Mouse (Mus musculus) liver, postnatal 0 days (tissue): ENCODE measurements around the gene Gm6871. TPM values are rescaled to one million over a fixed set of nuclear protein-coding genes. Genes with fewer than 3 reads are reported as not detected.
"Not testable (repeated sequence)": the region's sequence is repeated elsewhere in the genome, so short reads cannot be mapped to it uniquely, and the experiment has no call there.

Experiments used
- ATAC-seq: fragments of 200-750 bp; cut with Nextera tagmentation; 2 replicates; pipeline ENCODE4 v1.8.0; 2017; ENCODE audit warnings: mild to moderate bottlenecking, moderate library complexity
- DNase-seq: peaks from one replicate; pipeline ENCODE4 v3.0.0-alpha.2; 2016
- H3K27ac ChIP-seq: fragments of 300-500 bp; sonication (generic); 2 replicates; pipeline ENCODE4 v1.5.1; 2014; ENCODE audit warnings: antibody characterized with exemption, moderate library complexity, mild to moderate bottlenecking, low read depth
- H3K27me3 ChIP-seq: fragments of 300-500 bp; sonication (generic); 2 replicates; pipeline ENCODE4 v1.6.1; 2014; ENCODE audit warnings: low read length, control low read depth, mixed read lengths; ENCODE audit not compliant: insufficient read depth
- H3K36me3 ChIP-seq: fragments of 300-500 bp; sonication (generic); replicated peaks from 2 replicates; pipeline ENCODE4 v1.6.1; 2014; ENCODE audit warnings: mild to moderate bottlenecking, control low read depth, low read length, moderate library complexity, mixed read lengths; ENCODE audit not compliant: insufficient read depth
- H3K4me1 ChIP-seq: fragments of 300-500 bp; sonication (generic); 2 replicates; pipeline ENCODE4 v1.6.1; 2014; ENCODE audit warnings: antibody characterized with exemption, mild to moderate bottlenecking, control low read depth; ENCODE audit not compliant: insufficient read depth
- H3K4me2 ChIP-seq: fragments of 300-500 bp; sonication (generic); 2 replicates; pipeline ENCODE4 v1.6.1; 2014; ENCODE audit warnings: low read depth, mild to moderate bottlenecking, low read length, moderate library complexity, mixed read lengths
- H3K4me3 ChIP-seq: fragments of 300-500 bp; sonication (generic); 2 replicates; pipeline ENCODE4 v1.5.1; 2014; ENCODE audit warnings: low read depth, low read length
- H3K9ac ChIP-seq: fragments of 300-500 bp; sonication (generic); replicated peaks from 2 replicates; pipeline ENCODE4 v1.6.1; 2014; ENCODE audit warnings: mild to moderate bottlenecking, moderate library complexity
- H3K9me3 ChIP-seq: fragments of 300-500 bp; sonication (generic); 2 replicates; pipeline ENCODE4 v1.6.1; 2016; ENCODE audit warnings: mild to moderate bottlenecking, control low read depth, low read length, mixed read lengths
- CTCF ChIP-seq: sonication (generic); IDR thresholded peaks from 2 replicates; pipeline ENCODE4 v1.5.1; 2016; ENCODE audit warnings: antibody characterized with exemption, low read depth
- EP300 ChIP-seq: IDR thresholded peaks from 2 replicates; pipeline ENCODE4 v1.6.1; 2016; ENCODE audit warnings: antibody characterized with exemption, low read depth, mild to moderate bottlenecking
- WGBS: fragments of 180-500 bp; shearing (Covaris S2); extraction: QIAGEN DNeasy Blood & Tissue Kit; methylation state at CpG from one replicate; pipeline ENCODE4 v1.1.7; 2014; ENCODE audit not compliant: insufficient replicate concordance; 5-methylcytosine and 5-hydroxymethylcytosine counted together
- polyA plus RNA-seq: library from polyadenylated mRNA; unstranded; fragments of >200 nt; fragmentation: Nextera tagmentation; extraction: Ambion mirVana; gene quantifications from 2 replicates; pipeline ENCODE4 v1.2.1, GENCODE M21; 2015

The Gm6871 gene
- polyA plus RNA-seq, 1 experiment from 2014 or later = not detected

- H3K27me3 ChIP-seq = no peaks in the 10 kb centered on the region
- no peak for TF ChIP-seq EP300
- TF ChIP-seq CTCF = peak; percentile 56
- peak overlapping the region; percentile 58 for H3K9ac ChIP-seq
- peak overlapping the region; percentile 96 for H3K4me2 ChIP-seq
- 0 out of 2 replicates have a peak, but pooled peaks cover 3% of the 10 kb centered on the region for H3K4me1 ChIP-seq
- H3K36me3 ChIP-seq = no peaks in the 10 kb centered on the region
- H3K9me3 ChIP-seq = no peaks in the 10 kb centered on the region
- 0 out of 2 replicates have a peak overlapping the region, but pooled peaks have one; percentile 81 for H3K27ac ChIP-seq
- WGBS = 13% methylated on average over 22 of the region's 22 CpGs
- H3K4me3 ChIP-seq = peak overlapping the region; percentile 67
- ATAC-seq (peak; percentile 16; the same call in 1 of the 2 replicates), DNase-seq (peak; percentile 32)
Observed at GRCm38 (mm10) chr7:41500151-41500934, 73.1 kb downstream of the Gm6871 start.

- peak within 1 kb of the TSS; percentile 96 for H3K4me2 ChIP-seq
- DNase-seq (peak; percentile 87), ATAC-seq (peak; percentile 99)
- H3K9ac ChIP-seq = peak within 1 kb of the TSS; percentile 58
- H3K36me3 ChIP-seq = no peaks in the 10 kb centered on the region
- H3K9me3 ChIP-seq = no peaks in the 10 kb centered on the region
- H3K27ac ChIP-seq = peak within 1 kb of the TSS; percentile 81
- H3K27me3 ChIP-seq = no peaks in the 10 kb centered on the region
- WGBS = 0% methylated on average over 18 of the region's 18 CpGs
- TF ChIP-seq CTCF (no peak), EP300 (no peak)
- 0 out of 2 replicates have a peak, but pooled peaks cover 3% of the 10 kb centered on the region for H3K4me1 ChIP-seq
- peak within 1 kb of the TSS; percentile 67 for H3K4me3 ChIP-seq
Observed at GRCm38 (mm10) chr7:41499389-41500049, 73.9 kb downstream of the Gm6871 start, which contains the start of the genes Gm20449 and AW146154. Gm20449 (minus strand) TSS chr7:41499417. AW146154 (minus strand) TSS chr7:41499890.

GRCm38 (mm10) chr7:41499018-41499388 lies 74.5 kb downstream of the Gm6871 start:
- ATAC-seq, H3K9me3 ChIP-seq, DNase-seq, H3K4me1 ChIP-seq, H3K36me3 ChIP-seq, H3K27me3 ChIP-seq: not testable (repeated sequence)
- H3K4me2 ChIP-seq = peak overlapping the region; percentile 96
- peak overlapping the region; percentile 67 for H3K4me3 ChIP-seq
- H3K27ac ChIP-seq = peak overlapping the region; percentile 81
- H3K9ac ChIP-seq = peak overlapping the region; percentile 58
- WGBS = under 1% methylated on average over 6 of the region's 6 CpGs

DNA sequence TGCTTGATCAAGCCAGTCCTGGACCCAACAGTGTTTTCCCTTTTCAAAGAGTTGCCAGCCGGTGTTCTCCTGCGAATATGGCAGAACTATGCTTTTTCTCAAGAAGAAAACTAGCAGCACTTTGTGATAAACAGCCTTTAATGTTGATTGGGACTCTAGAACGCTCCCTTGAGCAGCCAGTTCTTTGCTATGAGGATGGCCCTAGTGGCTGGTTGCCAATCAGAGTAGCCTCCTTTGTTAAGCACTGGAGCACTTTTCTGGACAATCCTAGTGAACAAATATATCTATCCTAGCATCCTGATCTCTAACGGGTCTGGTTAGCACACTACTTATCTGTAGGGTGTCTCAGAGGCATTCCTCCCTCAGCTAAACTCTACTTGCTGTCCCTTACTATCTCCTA lies 75.0 kb downstream of the Gm6871 start:
- H3K27me3 ChIP-seq, H3K4me1 ChIP-seq, DNase-seq, ATAC-seq, H3K36me3 ChIP-seq, H3K9me3 ChIP-seq: not testable (repeated sequence)
- peak overlapping the region; percentile 81; the same call in 1 of the 2 replicates for H3K27ac ChIP-seq
- peak overlapping the region; percentile 67 for H3K4me3 ChIP-seq
- H3K9ac ChIP-seq = peak overlapping the region; percentile 58
- WGBS = 51% methylated on average over 2 of the region's 4 CpGs
- H3K4me2 ChIP-seq = peak overlapping the region; percentile 96

DNA sequence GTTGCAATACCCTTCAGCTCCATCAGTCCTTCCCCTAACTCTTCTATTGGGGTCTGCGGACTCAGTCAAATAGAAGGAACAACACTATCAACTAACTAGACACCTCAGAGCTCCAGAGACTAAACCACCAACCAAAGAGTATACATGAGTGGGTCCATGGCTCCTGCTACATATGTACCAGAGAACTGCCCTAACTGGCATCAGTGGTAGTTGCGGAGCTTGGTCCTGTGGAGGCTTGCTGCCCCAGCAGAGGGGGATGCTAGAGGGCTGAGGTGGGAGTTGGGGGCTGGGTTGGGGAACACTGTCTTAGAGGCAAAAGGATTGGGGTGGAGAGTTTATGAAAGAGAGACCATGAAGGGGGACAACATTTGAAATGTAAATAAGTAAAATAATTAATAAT lies 75.6 kb downstream of the Gm6871 start:
- H3K27me3 ChIP-seq = no peaks in the 10 kb centered on the region
- 0 out of 2 replicates have a peak, but pooled peaks cover 3% of the 10 kb centered on the region for H3K4me1 ChIP-seq
- H3K4me3 ChIP-seq = no peak overlapping the region
- TF ChIP-seq EP300 (no peak), CTCF (no peak)
- no peak overlapping the region for H3K27ac ChIP-seq
- no peak for ATAC-seq
- H3K4me2 ChIP-seq = no peak overlapping the region
- H3K36me3 ChIP-seq = no peaks in the 10 kb centered on the region
- no peak overlapping the region for H3K9ac ChIP-seq
- DNase-seq = no peak
- H3K9me3 ChIP-seq = no peaks in the 10 kb centered on the region
- WGBS = 87% methylated on average over 2 of the region's 2 CpGs

Other genes starting within 250 kb of the Gm6871 start
- gene AI987944, start 180.3 kb downstream of the Gm6871 start, polyA plus RNA-seq = 6.3 and 6.9 TPM in 2 replicates
- 0.01 and 0.02 TPM in 2 replicates for gene Vmn2r57, start 125.0 kb downstream of the Gm6871 start, polyA plus RNA-seq
- not detected in 2 replicates for gene Gm20449, start 74.2 kb downstream of the Gm6871 start, polyA plus RNA-seq
- gene AW146154, start 73.8 kb downstream of the Gm6871 start, polyA plus RNA-seq = 2.3 and 2.8 TPM in 2 replicates
- gene 2610021A01Rik, start 25.6 kb upstream of the Gm6871 start, polyA plus RNA-seq = 2.8 and 4.0 TPM in 2 replicates
- 1.2 and 1.4 TPM in 2 replicates for gene Zfp788, start 59.5 kb upstream of the Gm6871 start, polyA plus RNA-seq